Mouse (Mus musculus) stomach, postnatal 0 days (tissue): ENCODE data around the gene Nacad.

Experiments
- CTCF ChIP-seq: IDR thresholded peaks from 2 replicates; pipeline ENCODE4 v1.5.1; 2016; ENCODE audit warnings: antibody characterized with exemption, low read depth, mild to moderate bottlenecking, moderate library complexity
- EP300 ChIP-seq: optimal IDR thresholded peaks from 2 replicates; pipeline ENCODE3; 2016; ENCODE audit warnings: antibody characterized with exemption

GRCm38 (mm10) chr11:6562359-6562758 lies 43.5 kb downstream of the Nacad start:
- TF ChIP-seq CTCF (0 out of 2 replicates have a peak, but pooled peaks have one; percentile 2), EP300 (no peak)
